ENCODE assay signal across 23 mouse cellular contexts in genomic region chr16:11031320-11031719, GRCm38 (mm10). TPM values are rescaled to one million over a fixed set of nuclear protein-coding genes. Genes with fewer than 3 reads are reported as not detected.
DNase-seq lines count a peak whose midpoint lies in the region; ATAC-seq and TF ChIP-seq lines count a peak whose summit lies in the region.
"Had no signal": no experiment of that assay in that cellular context is flagged by ENCODE, and none has a peak within 500 bp of the region (broad histone marks: within the 10 kb centered on the region; RNA-seq: fewer than 3 reads in every experiment).

No protein-coding gene starts in this region.

- H3K4me3 ChIP-seq in forebrain, postnatal 0 days (ENCODE audit: low read depth, low read length): no peak overlapping the region
- H3K4me3 ChIP-seq in forebrain, embryonic 12.5 days (replicated peaks): no peak overlapping the region
- H3K4me3 ChIP-seq in kidney, adult 2 months (ENCODE audit: insufficient read depth, low read depth, low read length): no peak overlapping the region
- no peak overlapping the region for H3K4me3 ChIP-seq in lung, embryonic 14.5 days (ENCODE audit: low read depth, low read length)
- H3K4me3 ChIP-seq: embryonic facial prominence, embryonic 10.5 days; heart, embryonic 10.5 days; limb, embryonic 13.5 days; liver, embryonic 15.5 days; midbrain, embryonic 12.5 days had no signal

- TF ChIP-seq CTCF in forebrain, postnatal 0 days (IDR thresholded peaks at IDR 0.05; ENCODE audit: low read depth): 0 out of 2 replicates have a peak, but pooled peaks have one; percentile 17
- peak; percentile 52 for TF ChIP-seq CTCF in kidney, adult 2 months (conservative IDR thresholded peaks at IDR 0.05; ENCODE audit: insufficient read depth, insufficient read length, low read depth, low read length)
- peak; percentile 30; the same call in 1 of the 2 replicates for TF ChIP-seq CTCF in lung, embryonic 14.5 days (IDR thresholded peaks at IDR 0.05; ENCODE audit: low read depth)

- H3K4me2 ChIP-seq in forebrain, postnatal 0 days (ENCODE audit: low read depth): no peak overlapping the region
- no peak overlapping the region for H3K4me2 ChIP-seq in forebrain, embryonic 12.5 days
- no peak overlapping the region for H3K4me2 ChIP-seq in lung, embryonic 14.5 days
- H3K4me2 ChIP-seq: limb, embryonic 13.5 days; liver, embryonic 15.5 days; midbrain, embryonic 12.5 days had no signal

- no peak overlapping the region for H3K9ac ChIP-seq in forebrain, postnatal 0 days
- H3K9ac ChIP-seq in forebrain, embryonic 12.5 days: no peak overlapping the region
- H3K9ac ChIP-seq in lung, embryonic 14.5 days: no peak overlapping the region
- H3K9ac ChIP-seq: limb, embryonic 13.5 days; liver, embryonic 15.5 days; midbrain, embryonic 12.5 days had no signal

- 59% methylated on average over 3 of the region's 3 CpGs for WGBS in forebrain, postnatal 0 days
- 78% methylated on average over 3 of the region's 3 CpGs for WGBS in forebrain, embryonic 12.5 days
- WGBS in kidney, adult 2 months: 47% methylated on average over 3 of the region's 3 CpGs
- WGBS in lung, embryonic 14.5 days: 36% methylated on average over 3 of the region's 3 CpGs

- H3K27ac ChIP-seq in forebrain, postnatal 0 days (ENCODE audit: low read depth, low read length): no peak overlapping the region
- H3K27ac ChIP-seq in forebrain, embryonic 12.5 days: no peak overlapping the region
- no peak overlapping the region for H3K27ac ChIP-seq in kidney, adult 2 months (ENCODE audit: insufficient read depth, low read depth, low read length)
- no peak overlapping the region for H3K27ac ChIP-seq in lung, embryonic 14.5 days (ENCODE audit: low read depth)
- H3K27ac ChIP-seq: embryonic facial prominence, embryonic 10.5 days; heart, embryonic 10.5 days; limb, embryonic 13.5 days; liver, embryonic 15.5 days; midbrain, embryonic 12.5 days had no signal

- no peak for ATAC-seq in forebrain, postnatal 0 days
- no peak for ATAC-seq in forebrain, embryonic 12.5 days (ENCODE audit: low FRiP score)
- no peak for ATAC-seq in lung, embryonic 14.5 days (ENCODE audit: insufficient read depth)
- ATAC-seq: forebrain, embryonic 16.5 days; hindbrain, embryonic 16.5 days had no signal

- DNase-seq in forebrain, postnatal 0 days: no peak
- DNase-seq in kidney, adult 2 months: peak; percentile 17
- no peak for DNase-seq in kidney, adult 8-10 months
- DNase-seq in lung, embryonic 14.5 days: no peak
- no peak for DNase-seq in lung, postnatal 36 days
- no peak for DNase-seq in right cerebral cortex, postnatal 10 days (ENCODE audit: low spot score in 2 of 2)
- DNase-seq: adrenal gland, postnatal 25 days; cerebellum, adult 9-10 months; gastrocnemius, postnatal 36 days; kidney, adult 18-20 months; kidney, postnatal 14 days; layer of hippocampus, postnatal 36 days; lung, postnatal 14 days; right cerebral cortex, postnatal 14 days; spleen, adult 18-20 months had no signal

- no peaks in the 10 kb centered on the region for H3K36me3 ChIP-seq in forebrain, postnatal 0 days (ENCODE audit: insufficient read depth)
- no peaks in the 10 kb centered on the region for H3K36me3 ChIP-seq in forebrain, embryonic 12.5 days (replicated peaks)
- H3K36me3 ChIP-seq in kidney, adult 2 months (ENCODE audit: control insufficient read depth, insufficient read depth, low read length): no peaks in the 10 kb centered on the region
- no peaks in the 10 kb centered on the region for H3K36me3 ChIP-seq in lung, embryonic 14.5 days (ENCODE audit: insufficient read depth)
- H3K36me3 ChIP-seq: embryonic facial prominence, embryonic 10.5 days; heart, embryonic 10.5 days; limb, embryonic 13.5 days; liver, embryonic 15.5 days; midbrain, embryonic 12.5 days had no signal

- H3K4me1 ChIP-seq in forebrain, postnatal 0 days (ENCODE audit: insufficient read depth): no peaks in the 10 kb centered on the region
- peaks cover 3% of the 10 kb centered on the region; the same call in 1 of the 2 replicates for H3K4me1 ChIP-seq in forebrain, embryonic 12.5 days
- no peaks in the 10 kb centered on the region for H3K4me1 ChIP-seq in kidney, adult 2 months (ENCODE audit: control insufficient read depth, insufficient read depth, low read length)
- no peaks in the 10 kb centered on the region for H3K4me1 ChIP-seq in lung, embryonic 14.5 days (ENCODE audit: insufficient read depth)
- H3K4me1 ChIP-seq: heart, embryonic 10.5 days; limb, embryonic 13.5 days; liver, embryonic 15.5 days; midbrain, embryonic 12.5 days had no signal

- H3K9me3 ChIP-seq in forebrain, postnatal 0 days (ENCODE audit: low read length): no peaks in the 10 kb centered on the region
- H3K9me3 ChIP-seq in forebrain, embryonic 12.5 days: no peaks in the 10 kb centered on the region
- no peaks in the 10 kb centered on the region for H3K9me3 ChIP-seq in lung, embryonic 14.5 days (ENCODE audit: low read depth, low read length)
- H3K9me3 ChIP-seq: embryonic facial prominence, embryonic 10.5 days; heart, embryonic 10.5 days; limb, embryonic 13.5 days; liver, embryonic 15.5 days; midbrain, embryonic 12.5 days had no signal

- TF ChIP-seq POLR2A in kidney, adult 2 months (IDR thresholded peaks at IDR 0.05; ENCODE audit: low read depth, low read length): no peak

- no peaks in the 10 kb centered on the region for H3K27me3 ChIP-seq in forebrain, postnatal 0 days (ENCODE audit: insufficient read depth, low read length)
- H3K27me3 ChIP-seq in forebrain, embryonic 12.5 days: no peaks in the 10 kb centered on the region
- H3K27me3 ChIP-seq in kidney, adult 2 months (replicated peaks; ENCODE audit: control insufficient read depth, insufficient read depth, low read length): no peaks in the 10 kb centered on the region
- H3K27me3 ChIP-seq in lung, embryonic 14.5 days (ENCODE audit: insufficient read depth, low read length): no peaks in the 10 kb centered on the region
- H3K27me3 ChIP-seq: limb, embryonic 13.5 days; liver, embryonic 15.5 days; midbrain, embryonic 12.5 days had no signal

RNA-seq across cellular contexts. Expression of gene Snn, which starts 29.4 kb away (rescaled TPM):
- total RNA-seq in forebrain, postnatal 0 days (2014; rRNA removed): 324 and 367 TPM in 2 replicates
- 179 and 198 TPM in 2 replicates for polyA plus RNA-seq in forebrain, postnatal 0 days (2015; fragmentation: Nextera tagmentation; extraction: Ambion mirVana)
- 102 and 104 TPM in 2 replicates for polyA plus RNA-seq in forebrain, embryonic 12.5 days (2016; fragmentation: Nextera tagmentation; extraction: Ambion mirVana)
- polyA plus RNA-seq in kidney, adult 2 months (2012; rRNA removed): 67.2 and 71.2 TPM in 2 replicates
- 56.7 and 57.7 TPM in 2 replicates for polyA plus RNA-seq in lung, embryonic 14.5 days (2014; fragmentation: Nextera tagmentation; extraction: Ambion mirVana)

RNA-seq across cellular contexts. Expression of gene Litaf, which starts 34.6 kb away (rescaled TPM):
- total RNA-seq in forebrain, postnatal 0 days (2014; rRNA removed): 11.4 and 16.9 TPM in 2 replicates
- 20.7 and 24.0 TPM in 2 replicates for polyA plus RNA-seq in forebrain, postnatal 0 days (2015; fragmentation: Nextera tagmentation; extraction: Ambion mirVana)
- polyA plus RNA-seq in forebrain, embryonic 12.5 days (2016; fragmentation: Nextera tagmentation; extraction: Ambion mirVana): 50.7 and 53.6 TPM in 2 replicates
- polyA plus RNA-seq in kidney, adult 2 months (2012; rRNA removed): 125 and 145 TPM in 2 replicates
- 112 and 116 TPM in 2 replicates for polyA plus RNA-seq in lung, embryonic 14.5 days (2014; fragmentation: Nextera tagmentation; extraction: Ambion mirVana)
